Mouse (Mus musculus) C2C12 (cell line): ENCODE data around the gene Usp3.

Source experiments
- CTCF ChIP-seq: IDR thresholded peaks from one replicate; pipeline ENCODE4 v1.5.1; 2011; ENCODE audit not compliant: control insufficient read depth, insufficient read depth, insufficient read length
- MAX ChIP-seq: IDR thresholded peaks from one replicate; pipeline ENCODE4 v1.6.1; 2011; ENCODE audit warnings: mild to moderate bottlenecking, control low read depth

GRCm38 (mm10) chr9:66630931-66631330 lies 38.0 kb upstream of the Usp3 start:
- TF ChIP-seq MAX (peak; percentile 66), CTCF (no peak)
